Mouse (Mus musculus): Measurements from ENCODE around the gene Gm20696. TPM values are rescaled to one million over a fixed set of nuclear protein-coding genes. Genes with fewer than 3 reads are reported as not detected.

The Gm20696 gene
- polyA plus RNA-seq, 1 experiment = 0.24 TPM

GRCm38 (mm10) chr6:99354338-99354737 is 312.3 kb downstream of the Gm20696 start:
- DNase-seq (ENCODE audit: low read depth, low spot score) = no peak

GRCm38 (mm10) chr6:99353441-99353840 is 313.2 kb downstream of the Gm20696 start:
- DNase-seq (ENCODE audit: low read depth, low spot score) = no peak
- 66% methylated on average over 2 of the region's 2 CpGs for WGBS

More at GRCm38 (mm10) chr6:99354338-99354737, 312.3 kb downstream of the Gm20696 start:
- 87% methylated on average over 2 of the region's 2 CpGs for WGBS

- 86% methylated on average over 3 of the region's 3 CpGs for WGBS
- no peak for DNase-seq (ENCODE audit: low read depth, low spot score)
These were observed 316.0 kb downstream of the Gm20696 start for GRCm38 (mm10) chr6:99350566-99350965.

GRCm38 (mm10) chr6:99350156-99350555 is 316.4 kb downstream of the Gm20696 start:
- 86% methylated on average over 5 of the region's 5 CpGs for WGBS
- DNase-seq (ENCODE audit: low read depth, low spot score) = no peak

GRCm38 (mm10) chr6:99347836-99348235 is 318.8 kb downstream of the Gm20696 start:
- DNase-seq (ENCODE audit: low read depth, low spot score) = no peak
- WGBS = 49% methylated on average over 10 of the region's 10 CpGs

- no peak for DNase-seq (ENCODE audit: low read depth, low spot score)
- WGBS = 96% methylated on average over 7 of the region's 7 CpGs
These were observed 321.6 kb downstream of the Gm20696 start for GRCm38 (mm10) chr6:99344966-99345365.

GRCm38 (mm10) chr6:99344357-99344756 is 322.2 kb downstream of the Gm20696 start:
- WGBS = 66% methylated on average over 3 of the region's 3 CpGs
- DNase-seq (ENCODE audit: low read depth, low spot score) = no peak

- DNase-seq (ENCODE audit: low read depth, low spot score) = no peak
- WGBS = 69% methylated on average over 3 of the region's 3 CpGs
These were observed 322.8 kb downstream of the Gm20696 start for GRCm38 (mm10) chr6:99343815-99344214.

- DNase-seq (ENCODE audit: low read depth, low spot score) = no peak
- WGBS = 95% methylated on average over 3 of the region's 3 CpGs
These were observed 324.2 kb downstream of the Gm20696 start for GRCm38 (mm10) chr6:99342416-99342815.

GRCm38 (mm10) chr6:99340902-99341301 is 325.7 kb downstream of the Gm20696 start:
- no peak for DNase-seq (ENCODE audit: low read depth, low spot score)
- 88% methylated on average over 4 of the region's 4 CpGs for WGBS

GRCm38 (mm10) chr6:99339986-99340721 is 326.4 kb downstream of the Gm20696 start:
- DNase-seq (ENCODE audit: low read depth, low spot score) = no peak
- WGBS = 89% methylated on average over 10 of the region's 10 CpGs

- WGBS = 64% methylated on average over 5 of the region's 5 CpGs
These were observed 327.3 kb downstream of the Gm20696 start for GRCm38 (mm10) chr6:99339343-99339620.

GRCm38 (mm10) chr6:99338593-99339342 is 327.8 kb downstream of the Gm20696 start:
- WGBS = 69% methylated on average over 9 of the region's 9 CpGs
- no peak for DNase-seq (ENCODE audit: low read depth, low spot score)

More at GRCm38 (mm10) chr6:99339343-99339620, 327.3 kb downstream of the Gm20696 start:
- no peak for DNase-seq (ENCODE audit: low read depth, low spot score)

- WGBS = 48% methylated on average over 3 of the region's 3 CpGs
- no peak for DNase-seq (ENCODE audit: low read depth, low spot score)
These were observed 328.4 kb downstream of the Gm20696 start for GRCm38 (mm10) chr6:99338174-99338573.

- 22% methylated on average over 6 of the region's 6 CpGs for WGBS
- DNase-seq (ENCODE audit: low read depth, low spot score) = no peak
These were observed 329.0 kb downstream of the Gm20696 start for GRCm38 (mm10) chr6:99337575-99337974.

- DNase-seq (ENCODE audit: low read depth, low spot score) = no peak
- 44% methylated on average over 5 of the region's 5 CpGs for WGBS
These were observed 330.4 kb downstream of the Gm20696 start for GRCm38 (mm10) chr6:99336191-99336590.

- DNase-seq (ENCODE audit: low read depth, low spot score) = no peak
- WGBS = 54% methylated on average over 13 of the region's 13 CpGs
These were observed 331.3 kb downstream of the Gm20696 start for GRCm38 (mm10) chr6:99335174-99335830.

GRCm38 (mm10) chr6:99334255-99334654 is 332.3 kb downstream of the Gm20696 start:
- DNase-seq (ENCODE audit: low read depth, low spot score) = no peak
- over 99% methylated on average over 3 of the region's 3 CpGs for WGBS

GRCm38 (mm10) chr6:99333127-99333526 is 333.5 kb downstream of the Gm20696 start:
- DNase-seq (ENCODE audit: low read depth, low spot score) = no peak
- 84% methylated on average over 5 of the region's 5 CpGs for WGBS

- WGBS = 95% methylated on average over 4 of the region's 4 CpGs
- DNase-seq (ENCODE audit: low read depth, low spot score) = no peak
These were observed 336.4 kb downstream of the Gm20696 start for GRCm38 (mm10) chr6:99330169-99330568.

- peak; percentile 78 for DNase-seq (ENCODE audit: low read depth, low spot score)
- 24% methylated on average over 2 of the region's 2 CpGs for WGBS
These were observed 338.0 kb downstream of the Gm20696 start for GRCm38 (mm10) chr6:99328634-99329033.
